In the genomic region with DNA sequence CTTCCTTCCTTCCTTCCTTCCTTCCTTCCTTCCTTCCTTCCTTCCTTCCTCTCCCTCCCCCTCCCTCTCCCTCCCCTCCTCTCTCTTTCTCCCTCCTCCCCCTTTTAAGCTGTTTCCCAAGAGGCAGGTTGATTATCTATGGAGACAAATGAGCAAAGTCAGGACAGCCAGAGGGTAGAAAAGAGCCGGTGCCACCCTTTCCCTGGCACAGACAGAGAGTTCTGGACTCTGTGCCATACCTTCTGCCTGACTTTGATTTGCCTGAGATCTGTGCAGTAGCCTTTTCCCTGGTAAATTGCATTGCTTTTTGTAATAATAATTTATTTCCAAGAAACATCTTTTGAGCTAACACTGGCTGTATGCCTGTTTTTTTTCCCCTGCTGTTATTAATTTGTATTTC, we compare ENCODE assay signal across 1 mouse cellular context.
TF ChIP-seq lines count a peak whose summit lies in the region.

No protein-coding gene starts in this region.

TF ChIP-seq in ES-E14, 5 proteins besides CTCF, POLR2A, EP300 and RAD21 (continued from another document):
- TF ChIP-seq ZC3H11A (IDR thresholded peaks at IDR 0.05; ENCODE audit: borderline replicate concordance, low read depth, low read length) = no peak
